Mouse (Mus musculus): ENCODE data around the gene Hist2h3c2. TPM values are rescaled to one million over a fixed set of nuclear protein-coding genes. Genes with fewer than 3 reads are reported as not detected.

Gene Hist2h3c2
- 5.3 TPM for polyA plus RNA-seq (2015; fragmentation: Illumina TruSeq; extraction: RNeasy Lipid Tissue Mini Kit (QIAGEN cat#74804); ENCODE audit: low read depth, low replicate concordance)

DNA sequence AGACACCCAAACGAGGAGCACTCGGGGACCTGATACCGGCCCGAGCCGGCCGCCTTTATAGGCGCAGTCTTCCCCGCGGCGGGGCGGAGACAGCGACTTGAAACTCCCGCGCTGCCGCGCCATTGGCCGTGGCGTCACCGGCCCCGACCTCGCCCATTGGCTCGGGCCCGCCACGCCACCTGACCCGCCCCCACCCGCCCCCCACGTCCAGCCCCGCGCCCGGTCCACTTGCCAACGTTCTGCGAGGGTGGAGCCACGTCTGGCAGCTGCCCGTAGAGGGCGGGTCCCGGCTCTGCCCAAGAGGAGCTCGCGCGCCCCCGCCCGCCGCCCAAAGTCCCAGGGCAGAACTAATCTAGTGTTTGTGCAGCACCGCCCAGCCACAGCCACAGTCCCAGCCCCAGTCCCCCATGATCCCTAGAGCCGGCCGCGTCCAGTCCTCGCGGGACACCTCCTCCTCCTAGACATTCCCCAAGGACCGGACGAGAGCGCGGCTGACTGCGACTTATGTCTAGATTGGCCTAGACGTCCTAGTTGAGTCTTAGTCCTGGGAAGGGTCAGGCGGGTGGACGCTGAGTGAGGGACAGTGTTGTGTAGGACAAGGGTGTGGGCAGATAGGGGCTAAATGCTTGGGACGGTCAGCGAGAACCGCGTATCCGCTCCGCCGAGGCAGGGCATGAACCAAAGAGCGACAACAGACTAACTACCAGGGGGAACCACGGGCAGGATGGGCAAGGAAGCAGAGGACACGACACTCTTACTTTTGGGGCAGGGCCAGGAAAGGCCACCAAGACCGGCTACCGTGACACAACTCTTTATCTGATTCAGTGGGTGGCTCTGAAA, at the start of gene Hist2h3c2:
TSS of gene Hist2h3c2 (minus strand) at position 174 of the 840 bp plus-strand sequence.

DNA sequence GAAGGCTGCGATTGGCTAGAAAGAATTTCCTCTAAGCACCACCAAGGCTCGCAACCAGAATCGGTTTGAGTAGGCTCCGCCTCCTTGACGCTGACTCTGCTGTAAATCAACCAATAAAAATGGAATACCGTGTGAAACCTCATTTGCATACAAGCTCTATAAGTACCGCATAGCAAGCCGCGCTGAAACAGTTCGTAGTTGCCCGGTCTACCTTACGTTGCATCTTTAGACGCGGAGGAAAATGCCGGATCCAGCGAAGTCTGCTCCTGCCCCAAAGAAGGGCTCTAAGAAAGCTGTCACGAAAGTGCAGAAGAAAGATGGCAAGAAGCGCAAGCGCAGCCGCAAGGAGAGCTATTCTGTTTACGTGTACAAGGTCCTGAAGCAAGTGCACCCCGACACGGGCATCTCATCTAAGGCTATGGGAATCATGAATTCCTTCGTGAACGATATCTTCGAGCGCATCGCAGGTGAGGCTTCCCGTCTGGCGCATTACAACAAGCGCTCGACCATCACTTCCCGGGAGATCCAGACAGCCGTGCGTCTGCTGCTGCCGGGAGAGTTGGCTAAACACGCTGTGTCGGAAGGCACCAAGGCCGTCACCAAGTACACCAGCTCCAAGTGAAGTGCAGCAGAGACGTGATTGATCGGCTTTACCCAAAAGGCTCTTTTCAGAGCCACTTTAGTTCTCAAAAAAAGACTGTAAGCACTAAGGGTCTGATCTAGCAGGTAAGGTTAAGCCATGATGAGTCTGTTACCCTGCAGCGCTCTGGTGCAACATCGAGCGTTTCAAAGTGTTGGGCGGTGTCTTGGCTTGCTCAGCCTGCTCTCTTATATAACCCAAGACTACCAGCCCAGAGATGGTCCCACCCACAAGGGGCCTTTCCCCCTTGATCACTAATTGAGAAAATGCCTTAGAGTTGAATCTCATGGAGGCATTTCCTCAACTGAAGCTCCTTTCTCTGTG, 30.9 kb upstream of the Hist2h3c2 start, which contains the start of gene Hist2h2bb:
TSS of gene Hist2h2bb (plus strand) at position 242 of the 964 bp plus-strand sequence.

DNA sequence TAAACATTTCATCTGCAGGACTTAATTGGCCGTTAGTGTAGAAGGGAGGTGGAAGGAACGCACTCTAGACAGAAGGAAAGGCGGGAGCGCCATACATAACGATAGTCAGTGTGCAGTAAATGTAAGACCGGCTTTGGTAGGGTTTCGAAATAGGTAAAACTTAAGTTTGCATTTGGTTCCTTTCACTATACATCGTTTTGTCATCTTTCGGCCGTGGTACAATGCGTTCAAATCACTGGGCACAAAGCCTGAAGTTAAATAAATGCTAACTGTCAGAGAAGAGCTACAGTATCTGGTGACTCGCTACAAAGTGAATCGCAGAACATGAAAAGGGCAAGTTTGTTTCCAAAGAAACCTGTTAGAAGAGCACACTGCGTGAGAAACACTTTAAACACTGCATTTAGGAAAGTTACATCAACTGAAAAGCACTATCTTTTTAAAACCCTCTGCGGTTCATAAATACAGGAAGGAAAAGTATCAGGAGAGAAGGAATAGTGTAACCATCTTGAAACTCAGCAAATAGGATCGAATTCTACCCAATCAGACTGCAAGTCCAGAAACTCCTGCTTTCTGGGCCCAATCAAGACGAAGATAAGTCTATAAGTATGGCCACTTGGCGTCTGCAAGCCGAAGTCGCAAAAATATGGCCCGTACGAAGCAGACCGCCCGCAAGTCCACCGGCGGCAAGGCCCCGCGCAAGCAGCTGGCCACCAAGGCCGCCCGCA, 29.3 kb upstream of the Hist2h3c2 start, which contains the start of gene Hist2h3b:
TSS of gene Hist2h3b (plus strand) at position 604 of the 725 bp plus-strand sequence.

DNA sequence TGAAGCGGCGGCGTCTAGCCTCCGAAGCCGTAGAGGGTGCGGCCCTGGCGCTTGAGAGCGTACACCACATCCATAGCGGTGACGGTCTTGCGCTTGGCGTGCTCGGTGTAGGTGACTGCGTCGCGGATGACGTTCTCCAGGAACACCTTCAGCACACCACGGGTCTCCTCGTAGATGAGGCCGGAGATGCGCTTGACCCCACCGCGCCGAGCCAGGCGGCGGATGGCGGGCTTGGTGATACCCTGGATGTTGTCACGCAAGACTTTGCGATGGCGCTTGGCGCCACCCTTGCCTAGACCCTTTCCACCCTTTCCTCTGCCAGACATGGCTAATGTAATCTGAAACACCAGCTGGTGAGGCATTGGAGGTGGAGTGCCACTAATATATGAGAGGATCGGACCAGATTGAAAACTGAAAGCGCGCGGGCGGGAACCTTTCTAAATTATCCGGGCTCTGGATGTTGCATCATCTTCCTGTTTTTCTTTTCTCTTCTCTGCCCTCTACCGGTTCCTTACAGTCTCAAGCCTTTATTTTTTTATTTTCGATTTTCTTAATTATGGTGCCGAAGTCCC, 24.1 kb upstream of the Hist2h3c2 start, which contains the start of gene Hist2h4:
TSS of gene Hist2h4 (minus strand) at position 333 of the 572 bp plus-strand sequence.

DNA sequence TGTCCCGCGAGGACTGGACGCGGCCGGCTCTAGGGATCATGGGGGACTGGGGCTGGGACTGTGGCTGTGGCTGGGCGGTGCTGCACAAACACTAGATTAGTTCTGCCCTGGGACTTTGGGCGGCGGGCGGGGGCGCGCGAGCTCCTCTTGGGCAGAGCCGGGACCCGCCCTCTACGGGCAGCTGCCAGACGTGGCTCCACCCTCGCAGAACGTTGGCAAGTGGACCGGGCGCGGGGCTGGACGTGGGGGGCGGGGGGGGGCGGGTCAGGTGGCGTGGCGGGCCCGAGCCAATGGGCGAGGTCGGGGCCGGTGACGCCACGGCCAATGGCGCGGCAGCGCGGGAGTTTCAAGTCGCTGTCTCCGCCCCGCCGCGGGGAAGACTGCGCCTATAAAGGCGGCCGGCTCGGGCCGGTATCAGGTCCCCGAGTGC, 7.5 kb upstream of the Hist2h3c2 start, which contains the start of gene Hist2h3c1:
TSS of gene Hist2h3c1 (plus strand) at position 259 of the 430 bp plus-strand sequence.

DNA sequence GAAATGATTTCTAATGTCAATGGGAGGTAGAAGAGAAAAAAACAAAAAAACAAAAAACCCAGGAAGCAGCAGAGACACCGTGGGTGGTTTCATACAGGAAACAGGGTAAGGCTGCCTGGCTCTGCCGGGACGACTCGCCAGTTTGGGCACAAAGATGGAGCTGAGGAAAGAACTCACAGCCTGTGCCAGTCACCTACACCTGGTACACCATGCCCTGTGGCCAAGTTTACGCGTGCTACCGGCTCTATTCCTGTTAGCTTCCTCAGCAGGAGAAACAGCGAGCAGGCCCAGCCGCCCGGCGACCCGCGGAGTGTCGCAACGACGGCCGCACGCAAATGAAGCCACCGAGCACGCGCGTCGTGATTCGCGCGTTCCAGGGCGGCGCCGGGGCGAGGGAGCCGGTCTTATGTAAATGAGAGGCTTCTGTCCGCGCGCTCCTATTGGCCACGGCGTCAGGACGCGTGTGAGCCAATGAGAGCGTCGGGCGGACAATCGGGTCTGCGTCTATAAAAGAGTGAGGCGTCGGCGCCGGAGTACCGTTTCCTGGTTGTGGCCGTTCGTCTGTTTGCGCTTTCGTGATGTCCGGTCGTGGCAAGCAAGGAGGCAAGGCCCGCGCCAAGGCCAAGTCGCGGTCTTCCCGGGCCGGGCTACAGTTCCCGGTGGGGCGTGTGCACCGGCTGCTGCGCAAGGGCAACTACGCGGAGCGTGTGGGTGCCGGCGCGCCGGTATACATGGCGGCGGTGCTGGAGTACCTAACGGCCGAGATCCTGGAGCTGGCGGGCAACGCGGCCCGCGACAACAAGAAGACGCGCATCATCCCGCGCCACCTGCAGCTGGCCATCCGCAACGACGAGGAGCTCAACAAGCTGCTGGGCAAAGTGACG, 6.3 kb upstream of the Hist2h3c2 start, which contains the start of gene Hist2h2aa1:
TSS of gene Hist2h2aa1 (plus strand) at position 495 of the 884 bp plus-strand sequence.

DNA sequence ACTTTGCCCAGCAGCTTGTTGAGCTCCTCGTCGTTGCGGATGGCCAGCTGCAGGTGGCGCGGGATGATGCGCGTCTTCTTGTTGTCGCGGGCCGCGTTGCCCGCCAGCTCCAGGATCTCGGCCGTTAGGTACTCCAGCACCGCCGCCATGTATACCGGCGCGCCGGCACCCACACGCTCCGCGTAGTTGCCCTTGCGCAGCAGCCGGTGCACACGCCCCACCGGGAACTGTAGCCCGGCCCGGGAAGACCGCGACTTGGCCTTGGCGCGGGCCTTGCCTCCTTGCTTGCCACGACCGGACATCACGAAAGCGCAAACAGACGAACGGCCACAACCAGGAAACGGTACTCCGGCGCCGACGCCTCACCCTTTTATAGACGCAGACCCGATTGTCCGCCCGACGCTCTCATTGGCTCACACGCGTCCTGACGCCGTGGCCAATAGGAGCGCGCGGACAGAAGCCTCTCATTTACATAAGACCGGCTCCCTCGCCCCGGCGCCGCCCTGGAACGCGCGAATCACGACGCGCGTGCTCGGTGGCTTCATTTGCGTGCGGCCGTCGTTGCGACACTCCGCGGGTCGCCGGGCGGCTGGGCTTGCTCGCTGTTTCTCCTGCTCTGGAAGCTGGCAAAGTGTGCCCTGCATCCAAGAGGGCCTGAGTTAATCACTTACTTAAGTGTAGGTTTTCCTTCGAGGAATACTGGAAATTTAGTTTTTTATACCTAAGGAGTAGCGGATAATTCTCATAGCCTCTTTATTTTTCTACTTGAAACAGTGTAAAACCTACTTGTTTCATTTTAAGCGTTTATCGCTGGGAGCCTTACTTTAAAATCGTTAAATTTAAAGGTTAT, 1.2 kb upstream of the Hist2h3c2 start, which contains the start of gene Hist2h2aa2:
TSS of gene Hist2h2aa2 (minus strand) at position 328 of the 850 bp plus-strand sequence.

DNA sequence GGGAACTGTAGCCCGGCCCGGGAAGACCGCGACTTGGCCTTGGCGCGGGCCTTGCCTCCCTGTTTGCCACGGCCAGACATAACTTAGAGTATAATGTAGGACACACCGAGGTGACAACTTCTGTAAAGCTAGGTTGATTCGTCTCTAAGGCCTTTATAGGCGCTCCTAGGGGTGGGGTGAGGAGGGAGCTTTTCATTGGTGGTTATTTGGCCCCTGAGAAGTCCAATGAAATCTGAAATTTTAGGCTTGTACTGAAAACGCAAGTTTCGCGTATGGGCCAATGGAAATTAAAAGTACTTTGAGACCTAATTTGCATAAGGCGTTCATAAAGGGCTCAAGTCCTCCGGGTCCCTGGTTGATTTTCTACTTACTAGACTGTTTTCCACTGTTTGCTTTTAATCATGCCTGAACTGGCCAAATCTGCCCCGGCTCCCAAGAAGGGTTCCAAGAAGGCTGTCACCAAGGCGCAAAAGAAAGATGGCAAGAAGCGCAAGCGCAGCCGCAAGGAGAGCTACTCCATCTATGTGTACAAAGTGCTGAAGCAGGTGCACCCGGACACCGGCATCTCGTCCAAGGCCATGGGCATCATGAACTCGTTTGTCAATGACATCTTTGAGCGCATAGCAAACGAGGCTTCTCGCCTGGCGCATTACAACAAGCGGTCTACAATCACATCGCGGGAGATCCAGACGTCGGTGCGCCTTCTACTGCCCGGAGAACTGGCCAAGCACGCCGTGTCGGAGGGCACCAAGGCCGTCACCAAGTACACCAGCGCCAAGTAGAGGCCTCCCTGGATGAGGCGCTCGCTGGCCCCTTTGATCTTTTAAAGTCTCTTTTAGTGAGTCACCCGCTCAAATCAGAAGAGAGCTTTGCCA, 17.9 kb downstream of the Hist2h3c2 start, which contains the start of the genes Hist2h2ac and Hist2h2be:
TSS of gene Hist2h2ac (minus strand) at position 116 of the 875 bp plus-strand sequence.
TSS of gene Hist2h2be (plus strand) at position 355 of the 875 bp plus-strand sequence.

DNA sequence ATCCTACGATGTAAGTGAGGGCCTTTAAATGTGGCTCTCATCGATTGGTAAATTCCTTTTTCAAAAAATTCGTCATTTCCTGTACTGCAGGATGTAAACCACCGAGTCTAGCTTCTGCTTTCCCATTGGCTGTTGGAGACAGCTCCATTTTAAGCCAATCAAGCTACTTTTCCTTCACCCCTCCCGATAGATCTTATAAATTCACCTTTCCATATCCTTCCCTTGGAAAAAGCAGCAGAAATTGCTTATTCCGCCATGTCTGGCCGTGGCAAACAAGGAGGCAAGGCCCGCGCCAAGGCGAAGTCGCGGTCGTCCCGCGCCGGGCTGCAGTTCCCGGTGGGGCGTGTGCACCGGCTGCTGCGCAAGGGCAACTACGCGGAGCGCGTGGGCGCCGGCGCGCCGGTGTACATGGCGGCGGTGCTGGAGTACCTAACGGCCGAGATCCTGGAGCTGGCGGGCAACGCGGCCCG, 19.2 kb downstream of the Hist2h3c2 start, which contains the start of the genes Bola1 and Hist2h2ab:
TSS of gene Bola1 (minus strand) at position 49 of the 470 bp plus-strand sequence.
TSS of gene Hist2h2ab (plus strand) at position 205 of the 470 bp plus-strand sequence.

Other genes starting within 250 kb of the Hist2h3c2 start
- gene Plekho1, start 243.1 kb downstream of the Hist2h3c2 start, polyA plus RNA-seq (2015; fragmentation: Illumina TruSeq; extraction: RNeasy Lipid Tissue Mini Kit (QIAGEN cat#74804); ENCODE audit: low read depth, low replicate concordance), result 74.5 TPM
- gene Vps45, start 180.7 kb downstream of the Hist2h3c2 start, polyA plus RNA-seq (2015; fragmentation: Illumina TruSeq; extraction: RNeasy Lipid Tissue Mini Kit (QIAGEN cat#74804); ENCODE audit: low read depth, low replicate concordance), result 46.0 TPM
- 20.0 TPM for gene Otud7b, start 134.6 kb downstream of the Hist2h3c2 start, polyA plus RNA-seq (2015; fragmentation: Illumina TruSeq; extraction: RNeasy Lipid Tissue Mini Kit (QIAGEN cat#74804); ENCODE audit: low read depth, low replicate concordance)
- 10.8 TPM for gene Mtmr11, start 77.1 kb downstream of the Hist2h3c2 start, polyA plus RNA-seq (2015; fragmentation: Illumina TruSeq; extraction: RNeasy Lipid Tissue Mini Kit (QIAGEN cat#74804); ENCODE audit: low read depth, low replicate concordance)
- 44.2 TPM for gene Sf3b4, start 66.8 kb downstream of the Hist2h3c2 start, polyA plus RNA-seq (2015; fragmentation: Illumina TruSeq; extraction: RNeasy Lipid Tissue Mini Kit (QIAGEN cat#74804); ENCODE audit: low read depth, low replicate concordance)
- gene Sv2a, start 58.0 kb downstream of the Hist2h3c2 start, polyA plus RNA-seq (2015; fragmentation: Illumina TruSeq; extraction: RNeasy Lipid Tissue Mini Kit (QIAGEN cat#74804); ENCODE audit: low read depth, low replicate concordance), result 293 TPM
- gene Bola1, start 19.4 kb downstream of the Hist2h3c2 start, polyA plus RNA-seq (2015; fragmentation: Illumina TruSeq; extraction: RNeasy Lipid Tissue Mini Kit (QIAGEN cat#74804); ENCODE audit: low read depth, low replicate concordance), result 30.9 TPM
- not detected for gene Hist2h2ab, start 19.3 kb downstream of the Hist2h3c2 start, polyA plus RNA-seq (2015; fragmentation: Illumina TruSeq; extraction: RNeasy Lipid Tissue Mini Kit (QIAGEN cat#74804); ENCODE audit: low read depth, low replicate concordance)
- not detected for gene Hist2h2ac, start 18.2 kb downstream of the Hist2h3c2 start, polyA plus RNA-seq (2015; fragmentation: Illumina TruSeq; extraction: RNeasy Lipid Tissue Mini Kit (QIAGEN cat#74804); ENCODE audit: low read depth, low replicate concordance)
- 7.2 TPM for gene Hist2h2be, start 18.0 kb downstream of the Hist2h3c2 start, polyA plus RNA-seq (2015; fragmentation: Illumina TruSeq; extraction: RNeasy Lipid Tissue Mini Kit (QIAGEN cat#74804); ENCODE audit: low read depth, low replicate concordance)
- 79.4 TPM for gene Hist2h2aa2, start 1.1 kb upstream of the Hist2h3c2 start, polyA plus RNA-seq (2015; fragmentation: Illumina TruSeq; extraction: RNeasy Lipid Tissue Mini Kit (QIAGEN cat#74804); ENCODE audit: low read depth, low replicate concordance)
- not detected for gene Hist2h2aa1, start 6.4 kb upstream of the Hist2h3c2 start, polyA plus RNA-seq (2015; fragmentation: Illumina TruSeq; extraction: RNeasy Lipid Tissue Mini Kit (QIAGEN cat#74804); ENCODE audit: low read depth, low replicate concordance)
- gene Hist2h3c1, start 7.6 kb upstream of the Hist2h3c2 start, polyA plus RNA-seq (2015; fragmentation: Illumina TruSeq; extraction: RNeasy Lipid Tissue Mini Kit (QIAGEN cat#74804); ENCODE audit: low read depth, low replicate concordance), result not detected
- gene Hist2h4, start 24.2 kb upstream of the Hist2h3c2 start, polyA plus RNA-seq (2015; fragmentation: Illumina TruSeq; extraction: RNeasy Lipid Tissue Mini Kit (QIAGEN cat#74804); ENCODE audit: low read depth, low replicate concordance), result 1.3 TPM
- gene Hist2h3b, start 29.5 kb upstream of the Hist2h3c2 start, polyA plus RNA-seq (2015; fragmentation: Illumina TruSeq; extraction: RNeasy Lipid Tissue Mini Kit (QIAGEN cat#74804); ENCODE audit: low read depth, low replicate concordance), result not detected
- gene Hist2h2bb, start 30.6 kb upstream of the Hist2h3c2 start, polyA plus RNA-seq (2015; fragmentation: Illumina TruSeq; extraction: RNeasy Lipid Tissue Mini Kit (QIAGEN cat#74804); ENCODE audit: low read depth, low replicate concordance), result not detected
- gene Fcgr1, start 54.8 kb upstream of the Hist2h3c2 start, polyA plus RNA-seq (2015; fragmentation: Illumina TruSeq; extraction: RNeasy Lipid Tissue Mini Kit (QIAGEN cat#74804); ENCODE audit: low read depth, low replicate concordance), result 4.3 TPM
- not detected for gene BC107364, start 213.2 kb upstream of the Hist2h3c2 start, polyA plus RNA-seq (2015; fragmentation: Illumina TruSeq; extraction: RNeasy Lipid Tissue Mini Kit (QIAGEN cat#74804); ENCODE audit: low read depth, low replicate concordance)